Mouse (Mus musculus) stomach, embryonic 15.5 days (tissue): ENCODE data around the gene Rpl36. TPM values are rescaled to one million over a fixed set of nuclear protein-coding genes. Genes with fewer than 3 reads are reported as not detected.
A peak's percentile ranks its signal among the peaks of the same experiment; 100 is the strongest.
"Not testable (repeated sequence)": the region's sequence is repeated elsewhere in the genome, so short reads cannot be mapped to it uniquely, and the experiment has no call there.

Experiments used
- ATAC-seq: fragments of 200-750 bp; cut with Nextera tagmentation; 2 replicates; pipeline ENCODE4 v1.8.0; 2017; ENCODE audit warnings: low read depth, moderate number of reproducible peaks, moderate TSS enrichment; ENCODE audit not compliant: insufficient read depth, low FRiP score
- H3K27ac ChIP-seq: fragments of 300-500 bp; sonication (generic); 2 replicates; pipeline ENCODE4 v1.5.1; 2015; ENCODE audit warnings: mild to moderate bottlenecking, inconsistent platforms
- H3K27me3 ChIP-seq: fragments of 300-500 bp; sonication (generic); replicated peaks from 2 replicates; pipeline ENCODE4 v1.6.1; 2015; ENCODE audit warnings: inconsistent platforms
- H3K36me3 ChIP-seq: fragments of 300-500 bp; sonication (generic); 2 replicates; pipeline ENCODE4 v1.6.1; 2015; ENCODE audit warnings: inconsistent platforms
- H3K4me1 ChIP-seq: fragments of 300-500 bp; sonication (generic); 2 replicates; pipeline ENCODE4 v1.6.1; 2015; ENCODE audit warnings: inconsistent platforms
- H3K4me2 ChIP-seq: fragments of 300-500 bp; sonication (generic); 2 replicates; pipeline ENCODE4 v1.6.1; 2015; ENCODE audit warnings: mild to moderate bottlenecking, inconsistent platforms
- H3K4me3 ChIP-seq: fragments of 300-500 bp; sonication (generic); replicated peaks from 2 replicates; pipeline ENCODE4 v1.5.1; 2015; ENCODE audit warnings: inconsistent platforms
- H3K9ac ChIP-seq: fragments of 300-500 bp; sonication (generic); 2 replicates; pipeline ENCODE4 v1.6.1; 2015; ENCODE audit warnings: inconsistent platforms
- H3K9me3 ChIP-seq: fragments of 300-500 bp; sonication (generic); 2 replicates; pipeline ENCODE4 v1.6.1; 2016; ENCODE audit warnings: inconsistent platforms
- WGBS: fragments of 180-500 bp; shearing (Covaris S2); methylation state at CpG from one replicate; pipeline ENCODE4 v1.1.7; 2015; 5-methylcytosine and 5-hydroxymethylcytosine counted together
- polyA plus RNA-seq: library from polyadenylated mRNA; unstranded; fragments of >200 nt; fragmentation: Nextera tagmentation; extraction: Ambion mirVana; gene quantifications from 2 replicates; pipeline ENCODE4 v1.2.1, GENCODE M21; 2015

Rpl36 gene
- polyA plus RNA-seq, 1 experiment from 2014 or later: 1,789 TPM

DNA sequence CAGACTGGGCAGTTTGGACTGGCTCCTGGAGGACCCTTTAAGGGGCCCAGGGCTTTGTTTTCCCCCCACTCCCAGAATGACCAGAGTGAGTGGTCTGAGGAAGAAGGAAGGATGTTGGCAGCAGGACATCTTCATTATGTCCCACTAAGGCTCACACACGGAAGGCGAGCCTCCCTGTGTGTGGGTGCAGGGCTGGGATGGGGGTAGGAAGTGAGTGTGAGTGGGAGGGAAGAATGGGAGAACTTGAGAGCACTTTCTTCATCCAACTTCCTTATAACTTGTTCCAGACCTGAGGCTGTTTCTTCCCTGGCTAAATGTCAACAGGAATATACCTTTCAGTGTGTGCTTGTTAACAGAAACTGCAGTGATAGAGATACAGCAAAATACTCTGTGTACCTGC lies 1.9 kb upstream of the Rpl36 start:
- no peak for ATAC-seq
- Histone ChIP-seq H3K36me3 (peaks cover 28% of the 10 kb centered on the region), H3K4me2 (no peak overlapping the region), H3K27ac (no peak overlapping the region), H3K27me3 (no peaks in the 10 kb centered on the region), H3K9ac (no peak overlapping the region), H3K9me3 (no peaks in the 10 kb centered on the region), H3K4me1 (peaks cover 33% of the 10 kb centered on the region), H3K4me3 (no peak overlapping the region)
- WGBS: 73% methylated on average over 2 of the region's 2 CpGs

DNA sequence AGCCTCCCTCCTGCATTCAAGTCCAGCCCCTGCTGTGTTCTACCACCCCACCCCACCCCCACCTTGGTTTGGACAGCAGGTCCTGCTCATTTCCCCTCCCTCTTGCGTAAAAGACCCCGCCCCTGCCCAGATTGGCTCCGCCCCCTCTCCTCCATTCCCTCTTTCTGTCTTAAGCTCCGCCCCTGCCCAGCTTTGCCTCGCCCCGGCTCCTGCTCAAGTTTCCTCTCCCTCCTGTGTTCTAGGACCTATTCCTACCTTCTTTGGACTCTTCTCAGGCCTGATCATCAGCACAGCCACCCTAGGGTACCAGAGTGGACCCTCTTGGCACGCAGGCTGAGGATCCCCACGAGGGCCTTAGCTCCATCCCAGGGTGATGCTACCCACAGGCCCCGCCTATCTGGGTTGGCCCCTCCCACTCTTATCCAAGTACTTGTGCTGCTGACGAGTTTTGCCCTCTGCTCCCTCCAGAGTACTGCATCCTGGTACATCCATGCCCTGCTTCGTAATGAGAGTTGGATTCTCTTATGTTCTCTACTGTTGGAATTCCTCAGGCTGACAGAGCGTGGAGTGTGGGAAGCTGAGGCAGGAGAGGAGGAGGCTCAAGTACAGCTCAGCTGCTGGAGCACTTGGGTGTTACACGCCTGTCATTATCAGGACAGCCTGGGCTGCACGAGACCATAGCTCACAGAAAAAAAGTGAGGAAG lies 1.2 kb upstream of the Rpl36 start:
- no peak overlapping the region for H3K4me2 ChIP-seq
- H3K27me3 ChIP-seq: no peaks in the 10 kb centered on the region
- no peaks in the 10 kb centered on the region for H3K9me3 ChIP-seq
- peaks cover 33% of the 10 kb centered on the region for H3K4me1 ChIP-seq
- ATAC-seq: no peak
- 0 out of 2 replicates have a peak overlapping the region, but pooled peaks have one; percentile 11 for H3K27ac ChIP-seq
- peaks cover 28% of the 10 kb centered on the region for H3K36me3 ChIP-seq
- H3K9ac ChIP-seq: no peak overlapping the region; the same call in 1 of the 2 replicates
- H3K4me3 ChIP-seq: no peak overlapping the region
- WGBS: 20% methylated on average over 14 of the region's 14 CpGs

DNA sequence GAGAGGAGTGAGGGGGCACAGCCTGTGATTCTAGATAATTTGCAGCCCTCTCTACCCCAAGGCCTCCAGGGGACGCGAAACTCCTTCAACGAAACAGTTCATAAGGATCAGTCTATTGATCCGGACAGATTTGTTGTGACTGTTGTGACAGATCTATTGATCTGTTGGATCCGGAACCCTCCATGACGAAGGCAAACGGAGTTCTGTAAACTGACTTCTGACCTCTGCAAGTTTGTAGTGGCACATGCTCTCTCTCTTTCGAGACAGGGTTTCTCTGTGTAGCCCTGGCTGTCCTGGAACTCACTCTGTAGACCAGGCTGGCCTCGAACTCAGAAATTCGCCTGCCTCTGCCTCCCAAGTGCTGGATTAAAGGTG lies 664 bp upstream of the Rpl36 start:
- Histone ChIP-seq H3K27ac (0 out of 2 replicates have a peak overlapping the region, but pooled peaks have one; percentile 11), H3K4me1 (peaks cover 33% of the 10 kb centered on the region), H3K36me3 (peaks cover 31% of the 10 kb centered on the region)
- not testable (repeated sequence) for ATAC-seq, H3K9ac ChIP-seq, H3K9me3 ChIP-seq, H3K27me3 ChIP-seq, H3K4me2 ChIP-seq, H3K4me3 ChIP-seq
- whole genome bisulfite sequencing: 61% methylated on average over 10 of the region's 10 CpGs

DNA sequence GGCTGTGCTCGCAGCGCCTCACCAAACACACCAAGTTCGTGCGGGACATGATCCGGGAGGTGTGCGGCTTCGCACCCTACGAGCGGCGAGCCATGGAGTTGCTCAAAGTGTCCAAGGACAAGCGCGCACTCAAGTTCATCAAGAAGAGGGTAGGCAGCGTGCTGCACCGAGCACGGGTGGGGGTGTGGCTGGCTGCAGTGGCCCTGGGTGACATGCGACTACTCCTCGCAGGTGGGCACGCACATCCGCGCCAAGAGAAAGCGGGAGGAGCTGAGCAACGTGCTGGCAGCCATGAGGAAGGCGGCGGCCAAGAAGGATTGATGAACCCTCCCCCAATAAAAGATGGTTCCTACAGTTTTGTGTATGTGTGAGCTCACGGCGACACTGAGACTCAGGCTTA lies 677 bp downstream of the Rpl36 start:
- H3K27me3 ChIP-seq, H3K9me3 ChIP-seq, ATAC-seq: not testable (repeated sequence)
- under 1% methylated on average over 26 of the region's 26 CpGs for WGBS
- Histone ChIP-seq H3K4me1 (peaks cover 27% of the 10 kb centered on the region), H3K27ac (peak overlapping the region; percentile 92), H3K4me2 (peak overlapping the region; percentile 82), H3K9ac (peak overlapping the region; percentile 50), H3K4me3 (peak overlapping the region; percentile 72), H3K36me3 (peaks cover 45% of the 10 kb centered on the region)

DNA sequence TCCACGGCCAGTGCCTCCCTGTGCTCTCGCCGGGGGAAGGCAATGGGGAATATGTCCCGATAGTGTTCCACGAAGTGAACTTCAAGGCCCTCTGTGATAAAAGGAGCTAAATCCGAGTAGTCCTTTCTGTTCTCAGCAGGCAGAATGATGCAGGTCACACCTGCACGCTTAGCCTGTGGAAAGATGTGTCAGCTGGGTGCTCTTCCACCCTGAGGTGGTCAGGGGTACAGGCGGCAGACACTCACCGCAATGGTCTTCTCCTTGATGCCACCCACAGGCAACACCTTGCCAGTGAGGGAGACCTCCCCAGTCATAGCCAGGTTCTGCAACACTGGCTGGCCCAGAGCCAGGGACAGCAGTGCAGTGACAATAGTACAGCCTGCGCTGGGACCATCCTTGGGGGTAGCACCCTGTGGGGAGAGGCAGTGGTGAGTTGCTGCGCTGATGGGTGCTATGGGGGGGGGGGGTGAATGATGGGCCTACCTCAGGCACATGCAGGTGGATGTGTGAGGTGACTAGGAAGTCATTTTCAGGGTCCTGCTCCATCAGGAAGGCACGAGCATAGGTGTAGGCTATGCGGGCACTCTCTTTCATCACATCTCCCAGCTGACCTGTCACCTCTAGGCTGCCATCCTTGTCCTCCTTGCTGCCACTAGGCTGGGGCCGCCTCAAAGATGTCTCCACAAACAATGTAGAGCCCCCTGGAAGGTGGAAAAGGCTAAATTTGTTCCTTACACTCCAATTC lies 1.3 kb downstream of the Rpl36 start:
- Histone ChIP-seq H3K4me1 (peaks cover 26% of the 10 kb centered on the region), H3K4me3 (peak overlapping the region; percentile 72), H3K27me3 (no peaks in the 10 kb centered on the region), H3K4me2 (peak overlapping the region; percentile 82), H3K9me3 (no peaks in the 10 kb centered on the region), H3K36me3 (peaks cover 51% of the 10 kb centered on the region), H3K27ac (peak overlapping the region; percentile 18; the same call in 1 of the 2 replicates), H3K9ac (peak overlapping the region; percentile 50)
- 24% methylated on average over 14 of the region's 14 CpGs for WGBS
- ATAC-seq: no peak

DNA sequence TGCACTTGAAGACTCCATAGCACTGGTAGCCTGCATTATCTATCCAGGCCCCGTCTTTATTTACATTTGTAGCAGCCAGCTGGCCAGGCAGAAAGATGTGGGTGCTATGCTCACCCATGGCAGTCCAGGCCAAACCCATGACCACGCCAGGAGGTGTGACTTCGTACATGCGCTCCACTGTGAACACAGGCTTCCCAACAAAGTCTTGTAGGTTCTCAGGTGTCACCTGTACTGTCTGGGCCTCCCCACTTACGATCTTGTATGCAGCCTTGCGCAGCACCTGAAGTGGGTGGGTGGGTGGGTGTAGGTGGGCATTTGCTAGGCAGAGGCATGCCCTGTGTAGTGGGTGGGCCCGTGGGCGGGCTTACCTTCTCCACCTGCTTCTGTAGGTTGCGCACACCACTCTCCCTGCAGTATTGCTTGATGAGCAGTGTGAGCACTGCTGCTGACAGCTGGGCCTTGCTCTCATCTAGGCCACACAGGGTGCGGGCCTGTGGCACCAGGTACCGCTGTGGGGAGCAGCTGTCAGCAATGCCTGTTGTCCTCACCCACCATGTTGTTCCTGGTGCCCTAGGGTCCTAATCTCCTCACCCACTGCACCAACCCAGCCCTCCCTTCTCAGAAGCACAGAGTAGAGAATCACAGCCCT lies 2.0 kb downstream of the Rpl36 start:
- H3K4me2 ChIP-seq: peak overlapping the region; percentile 82
- 0 out of 2 replicates have a peak overlapping the region, but pooled peaks have one; percentile 50 for H3K9ac ChIP-seq

DNA sequence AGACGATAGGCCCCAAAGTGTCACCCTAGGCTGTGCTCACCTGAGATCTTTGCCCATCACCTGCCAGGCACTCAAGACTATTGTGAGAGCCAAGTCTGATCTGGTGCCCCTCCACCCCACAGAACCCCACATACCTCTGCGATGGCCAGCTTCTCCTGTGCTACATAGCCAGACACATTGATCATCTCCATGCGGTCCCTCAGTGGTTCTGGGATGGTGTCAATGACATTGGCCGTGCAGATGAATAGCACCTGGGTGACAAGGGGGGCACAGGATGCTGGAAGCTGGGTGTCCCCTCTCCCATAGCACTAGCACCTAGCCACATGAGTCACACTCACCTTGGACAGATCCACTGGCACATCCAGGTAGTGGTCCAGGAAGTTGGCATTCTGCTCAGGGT lies 2.6 kb downstream of the Rpl36 start:
- H3K4me3 ChIP-seq: no peak overlapping the region
- no peaks in the 10 kb centered on the region for H3K27me3 ChIP-seq
- H3K9ac ChIP-seq: no peak overlapping the region
- no peak overlapping the region for H3K27ac ChIP-seq
- H3K4me1 ChIP-seq: peaks cover 21% of the 10 kb centered on the region
- no peak for ATAC-seq
- 80% methylated on average over 4 of the region's 4 CpGs for WGBS
- H3K4me2 ChIP-seq: no peak overlapping the region
- no peaks in the 10 kb centered on the region for H3K9me3 ChIP-seq
- peaks cover 63% of the 10 kb centered on the region for H3K36me3 ChIP-seq

More for the DNA sequence above, 2.0 kb downstream of the Rpl36 start:
- Histone ChIP-seq H3K4me3 (peak overlapping the region; percentile 72), H3K36me3 (peaks cover 58% of the 10 kb centered on the region), H3K27me3 (no peaks in the 10 kb centered on the region), H3K4me1 (peaks cover 26% of the 10 kb centered on the region), H3K27ac (no peak overlapping the region), H3K9me3 (no peaks in the 10 kb centered on the region)
- WGBS: 81% methylated on average over 11 of the region's 11 CpGs
- no peak for ATAC-seq

DNA sequence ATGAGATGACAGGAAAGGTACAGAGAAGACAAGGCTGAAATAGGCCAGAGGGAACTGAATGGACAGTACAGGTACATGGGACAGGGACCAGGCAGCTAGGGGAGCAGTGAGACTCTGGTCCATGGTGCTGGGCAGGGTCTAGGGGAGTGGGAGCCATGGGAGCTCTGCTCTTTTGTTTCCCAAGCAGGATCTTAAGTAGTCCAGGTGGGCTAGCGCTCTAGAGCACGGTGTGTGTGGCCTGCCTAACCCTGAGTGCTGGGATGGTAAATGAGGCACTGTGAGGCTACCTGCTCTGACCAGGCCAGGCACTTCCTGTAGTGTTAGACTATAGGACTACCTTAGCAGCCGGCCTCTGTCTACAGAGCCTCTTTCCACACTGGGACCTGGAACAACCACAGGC lies 3.5 kb downstream of the Rpl36 start:
- Histone ChIP-seq H3K9me3 (no peaks in the 10 kb centered on the region), H3K36me3 (peaks cover 70% of the 10 kb centered on the region), H3K9ac (no peak overlapping the region), H3K4me3 (no peak overlapping the region), H3K27ac (no peak overlapping the region), H3K4me1 (peaks cover 19% of the 10 kb centered on the region), H3K4me2 (no peak overlapping the region), H3K27me3 (no peaks in the 10 kb centered on the region)
- no peak for ATAC-seq
- 90% methylated on average over 3 of the region's 3 CpGs for WGBS

DNA sequence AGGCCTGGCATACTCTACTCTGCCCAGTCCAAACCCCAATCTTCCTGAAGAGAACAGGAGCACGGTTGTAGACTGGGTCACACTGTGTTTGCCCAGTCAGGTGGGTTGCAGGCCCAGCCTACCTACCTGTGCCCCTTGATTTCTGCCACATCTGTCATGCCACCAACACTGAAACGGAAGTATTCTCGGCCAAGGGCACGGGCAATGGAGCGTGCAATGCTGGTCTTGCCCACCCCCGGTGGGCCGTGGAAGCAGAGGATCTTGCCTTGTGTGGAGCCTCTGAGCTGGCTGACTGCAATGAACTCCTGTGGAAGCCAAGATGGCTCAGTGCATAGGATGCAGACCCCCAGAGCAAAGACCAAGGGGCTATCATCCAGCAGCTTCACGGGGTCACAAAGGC lies 4.4 kb downstream of the Rpl36 start:
- no peak overlapping the region for H3K9ac ChIP-seq
- H3K4me3 ChIP-seq: no peak overlapping the region
- H3K27ac ChIP-seq: no peak overlapping the region
- H3K36me3 ChIP-seq: peaks cover 77% of the 10 kb centered on the region
- 87% methylated on average over 8 of the region's 8 CpGs for WGBS
- peaks cover 10% of the 10 kb centered on the region for H3K4me1 ChIP-seq
- no peaks in the 10 kb centered on the region for H3K27me3 ChIP-seq
- H3K9me3 ChIP-seq: no peaks in the 10 kb centered on the region
- H3K4me2 ChIP-seq: no peak overlapping the region
- no peak for ATAC-seq

DNA sequence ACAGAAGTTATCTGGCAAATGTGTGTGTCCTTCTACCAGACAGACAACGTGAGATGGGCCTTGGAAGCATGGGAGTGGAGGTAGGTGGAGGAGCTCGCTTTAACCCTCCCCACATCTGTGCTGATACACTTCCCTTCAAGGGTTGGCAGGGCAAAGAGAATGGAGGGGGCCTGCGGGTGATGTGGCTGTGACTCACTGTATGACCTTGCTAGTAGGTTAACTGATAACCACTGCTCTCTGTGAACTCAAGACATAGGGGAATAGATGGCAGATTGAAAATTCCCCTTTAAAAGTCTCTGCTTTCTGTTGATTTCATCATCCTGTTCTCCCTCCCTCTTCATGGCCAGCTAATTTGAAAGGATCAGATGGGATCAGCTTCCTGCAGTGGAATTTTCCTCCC lies 12.3 kb downstream of the Rpl36 start:
- Histone ChIP-seq H3K36me3 (peaks cover 24% of the 10 kb centered on the region), H3K27me3 (no peaks in the 10 kb centered on the region), H3K27ac (no peak overlapping the region), H3K4me2 (peak overlapping the region; percentile 95), H3K9ac (no peak overlapping the region), H3K4me3 (peak overlapping the region; percentile 86), H3K4me1 (peaks cover 21% of the 10 kb centered on the region), H3K9me3 (no peaks in the 10 kb centered on the region)
- no peak for ATAC-seq
- WGBS: 78% methylated on average over 3 of the region's 3 CpGs

DNA sequence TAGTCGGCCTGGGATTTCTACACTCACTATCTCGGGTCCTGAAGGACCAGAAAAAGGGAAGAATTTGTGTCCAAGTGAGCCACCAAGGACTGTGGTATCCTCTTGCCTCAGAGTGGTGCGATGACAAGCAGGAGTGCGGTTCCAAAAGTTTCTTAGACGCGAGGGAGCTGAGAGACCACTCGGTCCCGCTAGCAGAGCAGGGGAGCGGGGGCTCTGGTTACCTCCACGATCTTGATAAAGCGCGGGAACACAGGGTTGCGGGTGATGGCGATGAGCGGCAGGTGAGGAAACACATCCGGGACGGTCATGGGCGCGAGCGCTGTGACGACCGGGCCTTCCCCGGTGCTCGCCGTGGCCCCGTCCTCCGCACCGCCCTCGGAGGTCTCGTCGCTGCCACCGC lies 13.0 kb downstream of the Rpl36 start:
- no peak for ATAC-seq
- Histone ChIP-seq H3K27ac (peak overlapping the region; percentile 36; the same call in 1 of the 2 replicates), H3K9me3 (no peaks in the 10 kb centered on the region)

More for the DNA sequence above, 13.0 kb downstream of the Rpl36 start:
- peaks cover 21% of the 10 kb centered on the region for H3K4me1 ChIP-seq
- peak overlapping the region; percentile 86 for H3K4me3 ChIP-seq
- peak overlapping the region; percentile 95 for H3K4me2 ChIP-seq
- H3K27me3 ChIP-seq: no peaks in the 10 kb centered on the region
- peak overlapping the region; percentile 86 for H3K9ac ChIP-seq
- under 1% methylated on average over 32 of the region's 32 CpGs for WGBS
- peaks cover 18% of the 10 kb centered on the region; the same call in 1 of the 2 replicates for H3K36me3 ChIP-seq
